Mouse (Mus musculus) bone marrow, adult 2 months (tissue): Measurements from ENCODE around the gene Neu3.

Experiments
- CTCF ChIP-seq: fragments of 200-500 bp; IDR thresholded peaks from 2 replicates; pipeline ENCODE4 v1.5.1; 2011; ENCODE audit warnings: low read length, control low read depth; ENCODE audit not compliant: control insufficient read depth, insufficient read depth
- POLR2A ChIP-seq: fragments of 200-500 bp; IDR thresholded peaks from 2 replicates; pipeline ENCODE4 v1.6.1; 2011; ENCODE audit warnings: low read depth, mild to moderate bottlenecking, control low read depth, low read length, borderline replicate concordance; ENCODE audit not compliant: control insufficient read depth

- TF ChIP-seq CTCF, result no peak
- TF ChIP-seq POLR2A, result no peak
Measured at GRCm38 (mm10) chr7:99845533-99846236, 17.5 kb upstream of the Neu3 start.
